Mouse (Mus musculus): ENCODE measurements around the gene Rsrc1.

Gene Rsrc1

DNA sequence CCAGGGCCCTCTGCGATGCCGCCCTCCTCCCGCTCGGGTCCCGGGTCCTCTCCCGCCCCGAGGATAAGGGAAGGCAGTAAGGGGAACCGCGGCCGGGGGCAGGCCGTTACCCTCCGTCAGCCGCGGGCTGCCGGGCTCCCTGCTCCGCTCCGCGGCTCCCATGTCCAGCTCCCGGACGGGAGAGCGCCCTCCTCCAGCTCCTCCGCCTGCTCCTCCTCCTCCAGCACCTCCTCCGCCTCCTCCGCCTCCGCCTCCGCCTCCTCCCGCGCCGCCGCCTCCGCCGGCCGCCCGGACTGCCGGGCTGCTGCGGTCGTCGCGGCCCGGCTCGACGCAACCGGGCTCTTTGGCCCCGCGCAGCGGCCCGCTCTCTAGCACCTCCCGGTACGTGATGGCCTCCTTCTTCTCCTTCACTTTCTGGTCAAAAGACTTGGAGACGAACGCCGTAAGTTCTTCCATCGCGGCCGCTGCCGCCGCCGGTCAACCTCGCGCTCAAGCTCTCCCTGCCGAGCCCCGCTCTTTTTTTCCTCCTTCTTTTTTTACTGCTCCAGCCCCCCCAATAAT lies at the start of gene Rsrc1:
TSS of gene Rsrc1 (plus strand) at position 290 of the 561 bp plus-strand sequence.
- no peak for DNase-seq (ENCODE audit: low spot score in 2 of 2)

- DNase-seq (ENCODE audit: low spot score in 2 of 2) = no peak
These were observed 41.5 kb upstream of the Rsrc1 start for GRCm38 (mm10) chr3:66939675-66940074.

DNA sequence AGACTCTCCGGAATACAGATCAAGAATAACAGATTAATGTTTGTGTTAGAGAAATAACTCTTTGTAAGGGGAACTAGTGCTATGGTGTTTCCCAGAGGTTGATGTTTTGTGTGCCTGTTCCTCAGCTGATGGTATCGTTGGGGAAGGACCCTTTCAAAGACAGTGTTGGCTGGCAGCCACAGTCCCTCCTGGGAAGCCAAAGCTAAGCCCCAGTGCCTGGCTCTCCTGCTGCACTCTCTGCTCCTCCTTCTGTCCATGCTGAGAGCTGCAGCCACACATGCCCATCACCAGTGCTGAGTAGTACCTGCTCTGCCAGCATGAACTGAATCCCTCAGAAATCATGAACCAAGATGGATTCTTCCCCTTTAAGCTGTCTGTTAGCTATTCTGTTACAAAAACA lies 26.1 kb upstream of the Rsrc1 start:
- DNase-seq (ENCODE audit: low spot score in 2 of 2) = no peak

- no peak for DNase-seq (ENCODE audit: low spot score in 2 of 2)
These were observed 21.2 kb upstream of the Rsrc1 start for GRCm38 (mm10) chr3:66959972-66960371.

- no peak for DNase-seq (ENCODE audit: low spot score in 2 of 2)
These were observed 16.3 kb upstream of the Rsrc1 start for GRCm38 (mm10) chr3:66964884-66965283.

GRCm38 (mm10) chr3:66967508-66967907 lies 13.7 kb upstream of the Rsrc1 start:
- no peak for DNase-seq (ENCODE audit: low spot score in 2 of 2)

DNA sequence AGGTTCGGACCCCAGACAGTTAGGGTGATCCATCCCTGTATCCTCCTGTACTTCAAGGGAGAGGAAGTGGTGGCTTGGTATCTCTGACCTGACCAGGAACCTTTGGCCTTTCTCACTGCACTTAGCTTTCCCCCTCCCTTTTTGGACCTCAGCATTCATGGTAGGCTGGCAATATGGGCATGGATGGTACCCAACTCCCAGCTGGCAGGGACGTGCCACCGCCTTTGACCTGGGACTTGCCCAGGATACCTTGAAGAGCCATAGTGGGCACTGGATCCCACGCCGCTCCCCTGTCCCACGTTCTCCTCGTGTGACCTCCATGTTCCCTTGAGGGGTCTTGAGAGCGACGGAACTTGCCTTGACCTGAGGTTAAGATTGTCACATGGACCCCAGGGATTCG lies 10.9 kb upstream of the Rsrc1 start:
- DNase-seq (ENCODE audit: low spot score in 2 of 2) = no peak

GRCm38 (mm10) chr3:66970661-66971331 lies 10.4 kb upstream of the Rsrc1 start:
- DNase-seq (ENCODE audit: low spot score in 2 of 2) = no peak

DNA sequence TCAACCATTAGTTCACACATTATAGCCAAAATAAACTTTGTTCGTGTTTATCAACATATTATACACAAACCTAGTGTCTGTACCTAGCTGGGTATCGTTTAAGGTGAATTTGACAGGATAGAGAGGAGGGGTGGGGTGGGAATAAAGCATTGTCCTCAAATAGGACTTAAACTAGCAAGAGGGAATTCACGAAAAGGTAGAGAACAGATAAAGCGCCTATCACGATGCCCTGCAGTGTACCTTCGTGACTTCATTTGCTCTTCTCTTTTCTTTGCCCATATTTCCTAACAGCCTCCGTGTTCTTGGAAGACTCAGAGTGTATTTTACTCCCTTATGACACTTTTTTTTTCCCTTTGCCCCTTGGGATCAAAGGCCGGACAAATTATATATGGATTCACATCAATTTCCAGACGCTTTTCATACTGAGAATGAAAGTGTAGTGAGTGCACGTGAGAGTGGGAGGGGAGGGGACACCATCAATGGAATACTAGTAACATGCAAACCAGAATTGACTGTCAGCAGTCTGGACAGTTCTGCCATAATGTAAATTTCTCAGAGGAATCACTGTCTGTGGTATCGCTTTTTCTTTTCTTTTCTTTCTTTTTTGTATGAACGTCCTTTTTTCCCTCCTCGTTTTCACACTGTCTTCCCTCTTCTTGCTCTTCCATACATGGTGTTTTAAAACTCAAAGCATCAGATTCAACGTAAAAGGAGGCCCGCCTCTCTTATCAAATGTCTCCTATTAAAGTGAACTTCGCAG lies 8.8 kb upstream of the Rsrc1 start:
- DNase-seq (ENCODE audit: low spot score in 2 of 2) = no peak

- peak in 1 of 2 experiments; percentile 34 for DNase-seq (ENCODE audit: low spot score in 2 of 2)
These were observed 7.7 kb upstream of the Rsrc1 start for GRCm38 (mm10) chr3:66973391-66973943.

- DNase-seq (ENCODE audit: low spot score in 2 of 2) = no peak
These were observed 6.7 kb upstream of the Rsrc1 start for GRCm38 (mm10) chr3:66974501-66974900.

DNA sequence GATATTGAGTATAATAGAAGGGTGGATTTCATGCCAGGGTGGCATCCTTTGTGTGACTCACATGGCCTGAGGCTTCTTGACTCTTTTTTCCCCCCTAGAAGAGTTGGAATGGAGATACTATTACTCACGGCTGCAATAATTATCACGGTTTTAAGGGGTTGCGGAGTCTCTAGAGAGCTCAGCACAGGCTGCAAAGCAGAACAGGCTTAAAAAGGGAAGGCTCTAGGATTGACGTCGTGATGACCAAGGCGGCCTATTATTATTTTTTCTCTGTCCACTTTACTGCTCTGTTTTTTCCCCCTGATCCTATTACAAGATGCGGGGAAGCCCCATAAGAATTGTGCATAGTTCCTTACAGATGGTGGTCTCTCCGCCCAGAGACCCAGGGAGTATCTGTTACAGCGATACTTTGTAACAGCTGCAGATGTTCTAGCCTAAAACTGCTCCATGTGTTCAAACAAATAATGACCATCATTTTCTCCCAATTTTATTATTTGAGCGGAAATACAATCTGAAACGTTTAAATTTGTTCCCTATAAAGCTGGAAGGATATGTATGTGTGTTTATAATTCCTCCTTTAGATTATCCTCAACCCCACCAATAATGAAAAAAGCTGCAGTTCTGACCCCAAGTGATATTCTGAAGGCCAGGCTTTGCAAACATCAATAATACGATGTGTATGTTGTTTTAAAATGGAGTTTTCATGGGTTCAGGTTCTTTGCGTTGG lies 4.1 kb upstream of the Rsrc1 start:
- DNase-seq (ENCODE audit: low spot score in 2 of 2) = no peak

DNA sequence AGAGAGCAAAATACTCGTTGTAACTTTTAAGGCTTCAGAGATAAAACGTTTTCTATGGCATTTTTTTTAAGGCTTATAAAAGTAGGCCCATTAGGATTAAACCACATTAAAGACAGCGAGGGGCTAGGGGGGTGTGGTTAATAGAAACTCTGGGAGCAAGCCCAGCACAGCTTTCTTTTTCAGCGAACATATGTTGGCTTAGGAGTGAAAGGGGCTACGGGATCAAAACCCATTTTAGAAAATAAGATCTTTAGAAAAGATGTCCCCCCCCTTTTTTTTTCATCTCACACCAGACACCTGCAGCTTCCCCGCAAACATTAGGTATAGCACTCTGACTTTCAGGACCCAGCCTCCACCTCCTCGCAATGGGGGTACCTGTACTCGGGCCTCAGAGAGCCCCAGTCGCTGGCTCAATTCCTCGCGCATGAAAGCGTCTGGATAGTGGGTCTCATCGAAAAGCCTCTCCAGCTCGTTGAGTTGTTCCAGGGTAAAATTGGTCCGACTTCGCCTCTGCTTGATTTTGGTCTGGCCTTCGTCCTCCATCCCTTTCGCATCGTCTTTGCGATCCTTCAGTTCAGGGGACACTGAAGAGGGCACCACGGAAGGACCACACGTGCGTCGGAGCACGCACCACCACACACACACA lies 3.3 kb upstream of the Rsrc1 start:
- DNase-seq (ENCODE audit: low spot score in 2 of 2) = no peak

DNA sequence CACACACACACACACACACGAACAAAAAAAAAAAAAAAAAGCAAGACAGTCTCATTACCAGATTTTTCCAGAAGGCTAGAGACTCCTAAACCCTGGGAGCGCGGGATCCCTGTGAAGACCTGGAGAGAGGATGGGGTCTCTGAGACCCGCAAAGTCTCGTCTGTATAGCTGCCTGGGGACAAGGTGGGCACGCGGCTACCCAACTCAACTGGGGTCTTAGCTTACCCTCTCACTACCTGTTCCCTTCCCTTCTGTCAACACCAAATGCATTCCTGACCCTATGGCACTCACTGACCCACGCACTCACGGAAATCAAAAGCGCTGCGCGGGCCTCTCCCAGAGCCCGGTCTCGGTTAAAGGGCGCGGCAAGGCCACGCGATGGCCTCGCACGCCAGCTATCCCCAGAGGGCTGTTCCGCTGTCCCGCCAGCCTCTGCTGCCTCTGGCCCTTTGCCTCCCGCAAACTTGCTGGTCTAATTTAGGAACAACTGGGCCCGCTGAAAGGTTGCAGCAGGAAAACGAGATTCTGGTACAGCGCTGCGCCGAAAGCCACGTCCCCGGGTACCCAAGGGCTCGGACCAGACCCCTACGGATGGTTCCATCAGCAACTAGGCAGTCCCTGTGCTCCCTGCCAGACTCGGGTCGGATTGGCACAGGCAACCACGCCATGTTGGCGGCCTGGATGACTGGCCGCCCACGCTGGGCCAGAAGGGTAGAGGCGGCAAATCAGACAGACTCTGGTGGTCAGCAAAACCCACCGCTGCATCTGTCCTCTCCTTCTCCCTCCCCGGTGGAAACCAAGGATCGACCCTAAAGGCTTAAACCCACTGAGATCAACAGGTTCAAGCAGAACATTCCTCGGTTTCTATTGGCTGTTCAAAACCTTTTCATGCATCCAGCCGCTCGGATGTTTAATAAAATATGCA lies 2.5 kb upstream of the Rsrc1 start:
- no peak for DNase-seq (ENCODE audit: low spot score in 2 of 2)

DNA sequence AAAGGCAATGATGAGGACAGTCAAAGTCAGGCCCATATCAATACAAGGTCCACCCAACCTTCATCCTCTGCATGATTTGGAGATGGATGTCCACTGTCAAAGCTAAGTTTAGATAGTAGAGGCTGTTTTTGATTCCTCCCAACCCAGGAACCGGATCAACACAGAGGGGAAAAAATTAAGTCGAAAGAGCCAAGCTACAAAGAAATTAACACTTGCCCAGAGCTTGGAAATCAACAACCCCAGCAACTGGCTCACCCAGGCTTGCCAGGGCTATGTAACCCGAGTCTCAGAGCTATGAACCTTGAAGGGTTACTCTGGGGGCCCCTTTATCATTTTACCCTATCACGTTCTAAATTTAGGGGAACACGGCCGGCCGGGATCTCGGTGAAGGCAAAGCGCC lies 1.7 kb upstream of the Rsrc1 start:
- DNase-seq (ENCODE audit: low spot score in 2 of 2) = no peak

GRCm38 (mm10) chr3:66980111-66980975 lies 847 bp upstream of the Rsrc1 start:
- DNase-seq (ENCODE audit: low spot score in 2 of 2) = no peak

- no peak for DNase-seq (ENCODE audit: low spot score in 2 of 2)
These were observed 516 bp downstream of the Rsrc1 start, which contains the start of gene Shox2 for GRCm38 (mm10) chr3:66981706-66982105. Gene Shox2 (minus strand): TSS chr3:66981771.

- DNase-seq (ENCODE audit: low spot score in 2 of 2) = peak in 1 of 2 experiments; percentile 24
These were observed 1.2 kb downstream of the Rsrc1 start for GRCm38 (mm10) chr3:66982181-66982911.

GRCm38 (mm10) chr3:66983481-66983880 lies 2.3 kb downstream of the Rsrc1 start:
- no peak for DNase-seq (ENCODE audit: low spot score in 2 of 2)

All from frontal cortex, postnatal 36 days (tissue).